Mouse (Mus musculus) kidney, embryonic 14.5 days (tissue): ENCODE data around the gene Ank3. TPM values are rescaled to one million over a fixed set of nuclear protein-coding genes. Genes with fewer than 3 reads are reported as not detected.

ENCODE experiments used
- ATAC-seq: fragments of 200-750 bp; cut with Nextera tagmentation; 2 replicates; pipeline ENCODE4 v1.8.0; 2017; ENCODE audit warnings: moderate number of reproducible peaks, mild to moderate bottlenecking, moderate TSS enrichment, moderate library complexity; ENCODE audit not compliant: low FRiP score, low TSS enrichment
- H3K27ac ChIP-seq: fragments of 300-500 bp; sonication (generic); 2 replicates; pipeline ENCODE4 v1.5.1; 2014; ENCODE audit warnings: low read depth, mild to moderate bottlenecking, low read length, moderate library complexity, mixed read lengths
- H3K27me3 ChIP-seq: fragments of 300-500 bp; sonication (generic); 2 replicates; pipeline ENCODE4 v1.6.1; 2014; ENCODE audit warnings: mild to moderate bottlenecking, low read length; ENCODE audit not compliant: control insufficient read depth, insufficient read depth
- H3K36me3 ChIP-seq: fragments of 300-500 bp; sonication (generic); 2 replicates; pipeline ENCODE4 v1.6.1; 2014; ENCODE audit warnings: low read length, mixed read lengths; ENCODE audit not compliant: control insufficient read depth, insufficient read depth
- H3K4me1 ChIP-seq: fragments of 300-500 bp; sonication (generic); 2 replicates; pipeline ENCODE4 v1.6.1; 2014; ENCODE audit warnings: low read length, mixed read lengths; ENCODE audit not compliant: control insufficient read depth, insufficient read depth
- H3K4me2 ChIP-seq: fragments of 300-500 bp; sonication (generic); replicated peaks from 2 replicates; pipeline ENCODE4 v1.6.1; 2014; ENCODE audit warnings: low read depth, mild to moderate bottlenecking, low read length
- H3K4me3 ChIP-seq: fragments of 300-500 bp; sonication (generic); 2 replicates; pipeline ENCODE4 v1.5.1; 2014; ENCODE audit warnings: mild to moderate bottlenecking, low read length
- H3K9ac ChIP-seq: fragments of 300-500 bp; sonication (generic); 2 replicates; pipeline ENCODE4 v1.6.1; 2014; ENCODE audit warnings: low read depth, mild to moderate bottlenecking, low read length, moderate library complexity
- H3K9me3 ChIP-seq: fragments of 300-500 bp; sonication (generic); 2 replicates; pipeline ENCODE4 v1.6.1; 2016; ENCODE audit warnings: low read length; ENCODE audit not compliant: control insufficient read depth
- WGBS: fragments of 180-500 bp; shearing (Covaris S2); extraction: QIAGEN DNeasy Blood & Tissue Kit; methylation state at CpG from one replicate; pipeline ENCODE4 v1.1.7; 2014; 5-methylcytosine and 5-hydroxymethylcytosine counted together
- polyA plus RNA-seq: library from polyadenylated mRNA; unstranded; fragments of >200 nt; fragmentation: Nextera tagmentation; extraction: Ambion mirVana; gene quantifications from 2 replicates; pipeline ENCODE4 v1.2.1, GENCODE M21; 2014

Ank3 gene
- polyA plus RNA-seq, 1 experiment from 2014 or later: 48.9 TPM

DNA sequence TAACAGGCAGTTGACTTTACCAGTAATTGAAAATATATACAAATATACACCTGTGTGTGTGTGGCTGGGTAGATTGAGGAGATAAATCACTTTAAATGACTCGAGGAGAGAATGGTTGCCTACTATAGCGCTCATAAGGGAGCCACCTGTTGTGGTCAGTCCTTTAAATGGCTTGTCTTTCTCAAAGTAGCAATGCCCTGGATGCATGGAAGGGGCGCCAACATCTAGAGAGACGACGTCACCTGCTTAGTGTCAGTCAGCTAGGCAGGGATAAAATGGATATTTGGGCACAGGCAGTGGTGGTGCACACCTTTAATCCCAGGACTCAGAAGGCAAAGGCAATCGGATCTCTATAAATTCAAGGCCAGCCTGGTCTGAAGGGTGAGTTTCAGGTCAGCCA, 29.3 kb upstream of the Ank3 start:
- no peaks in the 10 kb centered on the region for H3K4me1 ChIP-seq
- H3K4me2 ChIP-seq: no peak overlapping the region
- H3K27ac ChIP-seq: no peak overlapping the region
- H3K9me3 ChIP-seq: no peaks in the 10 kb centered on the region
- no peak overlapping the region for H3K9ac ChIP-seq
- H3K27me3 ChIP-seq: no peaks in the 10 kb centered on the region
- ATAC-seq: no peak
- H3K36me3 ChIP-seq: no peaks in the 10 kb centered on the region
- H3K4me3 ChIP-seq: no peak overlapping the region
- WGBS: 78% methylated on average over 6 of the region's 6 CpGs

DNA sequence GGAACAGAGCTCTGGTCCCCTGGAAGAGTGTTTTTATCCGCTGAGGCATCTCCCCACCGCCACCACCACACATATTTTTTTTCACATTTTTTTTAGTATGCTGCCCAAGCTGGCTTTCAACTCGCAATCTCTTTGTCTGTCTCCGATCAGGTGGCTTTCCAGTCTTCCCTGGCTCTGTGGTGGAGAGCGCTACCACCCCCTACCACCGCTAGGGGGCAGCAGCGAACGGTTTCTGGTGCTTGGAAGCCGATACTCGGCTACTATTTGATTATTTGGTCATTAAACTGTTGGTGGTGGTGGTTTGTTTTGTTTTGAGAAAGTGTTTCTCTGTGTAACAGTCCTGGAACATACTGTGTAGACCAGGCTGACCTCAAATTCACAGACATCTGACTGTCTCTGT, 27.1 kb upstream of the Ank3 start:
- Histone ChIP-seq H3K4me2 (no peak overlapping the region), H3K9me3 (no peaks in the 10 kb centered on the region), H3K4me1 (no peaks in the 10 kb centered on the region), H3K36me3 (no peaks in the 10 kb centered on the region), H3K9ac (no peak overlapping the region), H3K27ac (no peak overlapping the region), H3K4me3 (no peak overlapping the region), H3K27me3 (no peaks in the 10 kb centered on the region)
- 20% methylated on average over 10 of the region's 10 CpGs for WGBS
- no peak for ATAC-seq

DNA sequence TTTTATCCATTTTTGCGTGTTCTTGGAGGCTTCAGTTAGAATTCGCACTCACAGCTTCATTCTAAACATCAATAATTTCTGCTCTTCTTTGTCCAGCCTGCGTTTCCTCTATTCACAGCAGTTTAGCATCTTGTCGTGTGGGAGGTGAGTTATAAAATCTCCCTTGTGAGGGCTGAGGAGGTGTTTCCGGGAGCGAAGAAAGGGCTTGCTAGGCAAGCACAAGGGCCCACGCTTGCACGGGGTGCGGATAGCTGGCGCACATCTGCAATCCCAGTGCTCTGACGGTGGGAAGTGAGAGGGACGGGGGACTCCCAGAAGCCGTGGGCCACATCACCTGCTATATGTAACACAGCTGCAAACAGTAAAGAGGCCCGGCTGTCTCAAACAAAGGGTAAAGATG, 26.5 kb upstream of the Ank3 start:
- H3K4me3 ChIP-seq: no peak overlapping the region
- H3K9ac ChIP-seq: no peak overlapping the region
- no peaks in the 10 kb centered on the region for H3K36me3 ChIP-seq
- H3K9me3 ChIP-seq: no peaks in the 10 kb centered on the region
- H3K4me2 ChIP-seq: no peak overlapping the region
- WGBS: 54% methylated on average over 14 of the region's 14 CpGs
- no peak overlapping the region for H3K27ac ChIP-seq
- no peak for ATAC-seq
- H3K27me3 ChIP-seq: no peaks in the 10 kb centered on the region
- H3K4me1 ChIP-seq: no peaks in the 10 kb centered on the region

DNA sequence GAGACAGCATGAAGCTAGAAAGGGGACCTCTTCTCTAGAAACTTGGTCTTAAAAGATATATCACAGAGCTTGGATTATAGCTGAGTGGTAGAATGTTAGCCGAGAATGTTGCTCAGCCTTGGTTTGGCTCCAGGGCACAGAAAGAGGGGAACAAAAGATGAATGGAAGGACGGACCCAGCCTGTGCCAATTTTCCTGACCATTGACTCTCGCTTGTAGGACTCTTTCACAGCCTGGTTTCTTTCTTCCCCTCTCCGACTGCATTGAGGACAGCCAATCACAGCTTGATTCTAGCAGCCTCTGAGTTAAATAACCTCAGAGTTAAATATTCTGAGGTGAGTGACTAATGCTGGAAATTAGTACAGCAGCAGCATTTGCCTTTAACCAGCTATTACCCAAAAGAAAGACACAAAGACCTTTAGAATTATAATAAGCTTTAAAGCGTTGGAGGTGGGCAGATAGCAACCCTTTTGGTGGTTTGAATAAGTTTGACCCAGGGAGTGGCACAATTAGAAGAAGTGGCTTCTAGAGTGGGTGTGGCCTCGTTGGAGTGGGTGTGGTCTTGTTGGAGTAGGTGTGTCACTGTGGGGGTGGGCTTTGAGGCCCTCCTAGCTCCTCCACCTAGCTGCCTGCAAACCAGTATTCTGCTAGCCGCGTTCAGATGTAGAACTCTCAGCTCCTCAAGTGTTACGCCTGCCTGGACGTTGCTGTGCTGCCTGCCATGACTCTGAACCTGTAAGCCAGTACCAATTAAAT, 24.6 kb upstream of the Ank3 start:
- no peak overlapping the region for H3K4me2 ChIP-seq
- H3K27me3 ChIP-seq: no peaks in the 10 kb centered on the region
- no peak overlapping the region for H3K9ac ChIP-seq
- 69% methylated on average over 10 of the region's 10 CpGs for WGBS
- H3K9me3 ChIP-seq: peaks cover 2% of the 10 kb centered on the region; the same call in 1 of the 2 replicates
- H3K4me3 ChIP-seq: no peak overlapping the region
- H3K36me3 ChIP-seq: no peaks in the 10 kb centered on the region
- no peak overlapping the region for H3K27ac ChIP-seq
- no peaks in the 10 kb centered on the region for H3K4me1 ChIP-seq
- ATAC-seq: no peak

DNA sequence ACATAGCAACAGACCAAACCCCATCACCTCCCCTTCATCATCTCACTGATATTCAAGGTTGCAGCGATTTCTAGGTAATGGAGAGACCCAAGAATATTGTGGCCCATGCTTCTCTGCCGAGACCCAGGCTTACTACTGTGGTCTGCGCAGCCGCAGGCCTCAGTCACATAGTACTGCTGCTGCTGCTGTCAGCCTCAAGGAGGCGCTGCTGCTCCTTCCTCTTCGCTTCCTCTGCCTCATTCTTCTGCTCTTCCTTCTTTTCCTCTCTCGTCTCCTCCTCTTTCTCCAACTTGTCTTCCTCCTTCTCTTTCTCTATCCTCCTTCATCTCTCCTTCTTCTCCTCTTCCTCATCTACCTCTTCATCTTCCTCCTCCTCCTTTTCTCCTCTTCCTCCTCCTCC, 23.4 kb upstream of the Ank3 start:
- no peaks in the 10 kb centered on the region for H3K36me3 ChIP-seq
- H3K9ac ChIP-seq: no peak overlapping the region
- no peak overlapping the region for H3K4me3 ChIP-seq
- no peaks in the 10 kb centered on the region for H3K4me1 ChIP-seq
- no peaks in the 10 kb centered on the region for H3K27me3 ChIP-seq
- H3K27ac ChIP-seq: no peak overlapping the region
- H3K9me3 ChIP-seq: peaks cover 2% of the 10 kb centered on the region; the same call in 1 of the 2 replicates
- H3K4me2 ChIP-seq: no peak overlapping the region
- WGBS: 61% methylated on average over 7 of the region's 7 CpGs
- no peak for ATAC-seq

DNA sequence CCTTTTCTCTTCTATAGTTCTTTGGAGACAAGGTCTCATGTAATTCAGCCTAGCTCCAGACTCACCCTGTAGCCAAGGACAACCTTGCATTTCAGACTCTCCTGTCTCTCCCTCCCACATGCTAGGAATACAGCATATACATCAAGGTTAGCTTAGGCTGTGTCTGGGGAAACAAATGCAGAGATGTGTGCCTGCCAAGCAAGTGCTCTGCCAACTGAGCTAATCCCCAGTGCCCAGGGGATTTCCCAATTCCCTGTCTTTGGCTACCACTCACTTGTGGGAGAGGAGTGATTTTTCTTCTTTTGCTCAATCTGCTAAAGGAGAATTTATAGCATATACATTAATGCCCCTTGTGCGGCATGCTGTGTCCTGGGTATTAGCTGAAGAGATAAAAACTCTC, 15.4 kb upstream of the Ank3 start:
- Histone ChIP-seq H3K4me1 (no peaks in the 10 kb centered on the region), H3K36me3 (no peaks in the 10 kb centered on the region), H3K27ac (no peak overlapping the region), H3K9me3 (no peaks in the 10 kb centered on the region), H3K27me3 (no peaks in the 10 kb centered on the region), H3K4me3 (no peak overlapping the region), H3K4me2 (no peak overlapping the region), H3K9ac (no peak overlapping the region)
- 88% methylated on average over 1 of the region's 1 CpGs for WGBS
- ATAC-seq: no peak

DNA sequence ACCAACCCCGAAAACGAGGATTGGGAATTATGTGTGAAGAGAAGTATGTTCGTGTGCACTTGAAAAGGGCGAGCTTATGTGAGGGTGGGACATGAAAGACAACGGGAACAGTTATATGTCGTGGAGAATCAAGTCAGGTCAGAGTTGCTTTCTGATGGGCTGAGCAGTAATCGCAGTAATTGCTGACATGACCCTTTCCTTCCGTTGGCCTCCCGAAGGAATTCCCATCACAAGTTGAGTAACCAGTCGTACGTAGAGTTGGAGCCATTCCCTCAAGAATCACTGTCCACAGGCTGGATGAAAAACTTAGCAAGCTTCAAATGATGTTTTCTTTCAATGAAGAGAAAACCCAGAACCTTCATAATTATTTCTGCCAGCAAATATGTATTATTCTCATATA, 13.9 kb upstream of the Ank3 start:
- Histone ChIP-seq H3K36me3 (no peaks in the 10 kb centered on the region), H3K9ac (no peak overlapping the region), H3K27me3 (no peaks in the 10 kb centered on the region), H3K4me3 (no peak overlapping the region), H3K27ac (no peak overlapping the region), H3K9me3 (no peaks in the 10 kb centered on the region), H3K4me1 (no peaks in the 10 kb centered on the region), H3K4me2 (no peak overlapping the region)
- ATAC-seq: no peak
- WGBS: 74% methylated on average over 11 of the region's 11 CpGs

DNA sequence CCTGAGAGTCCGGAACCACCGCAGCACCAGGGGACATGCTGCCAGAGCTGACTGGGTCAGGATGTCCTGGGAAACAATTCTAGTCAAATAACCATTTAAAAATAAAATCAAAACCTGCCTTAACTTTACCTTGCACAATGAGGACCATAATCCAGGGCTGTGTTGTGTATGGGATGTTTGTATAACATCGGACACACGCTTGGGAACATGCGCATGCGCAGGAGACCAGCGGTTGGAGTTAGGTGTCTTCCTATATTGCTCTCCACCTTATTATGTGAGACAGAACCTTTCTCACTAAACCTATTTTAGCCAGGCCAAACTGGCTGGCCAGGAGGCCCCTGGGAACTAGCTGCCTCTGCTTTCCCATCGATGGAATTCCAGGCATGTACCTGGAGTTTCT, 13.4 kb upstream of the Ank3 start:
- no peaks in the 10 kb centered on the region for H3K4me1 ChIP-seq
- no peak overlapping the region for H3K9ac ChIP-seq
- no peaks in the 10 kb centered on the region for H3K36me3 ChIP-seq
- H3K27me3 ChIP-seq: no peaks in the 10 kb centered on the region
- H3K4me3 ChIP-seq: no peak overlapping the region
- no peak overlapping the region for H3K4me2 ChIP-seq
- no peaks in the 10 kb centered on the region for H3K9me3 ChIP-seq
- no peak overlapping the region for H3K27ac ChIP-seq
- no peak for ATAC-seq
- WGBS: 91% methylated on average over 8 of the region's 8 CpGs

DNA sequence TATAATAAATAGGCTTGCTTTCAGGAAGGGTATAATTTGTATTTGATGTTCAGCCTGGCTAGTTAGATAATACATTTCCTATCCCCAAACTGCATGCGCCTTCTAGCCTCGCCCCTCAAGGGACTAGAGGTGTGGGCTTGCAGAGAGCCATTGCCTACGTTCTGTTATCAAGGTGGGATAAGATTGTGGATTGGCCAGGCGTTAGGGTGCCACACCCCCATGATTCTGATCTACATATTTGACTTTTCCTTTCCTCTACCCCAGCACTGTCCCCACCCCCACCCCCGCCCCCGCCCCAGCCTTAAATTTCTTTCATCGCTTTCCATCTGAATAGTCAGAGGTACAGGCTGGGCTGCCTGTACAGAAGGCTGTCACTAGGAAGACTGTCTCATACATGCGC, 11.8 kb upstream of the Ank3 start:
- Histone ChIP-seq H3K27ac (no peak overlapping the region), H3K4me1 (no peaks in the 10 kb centered on the region), H3K27me3 (no peaks in the 10 kb centered on the region), H3K4me2 (no peak overlapping the region), H3K36me3 (no peaks in the 10 kb centered on the region), H3K9me3 (no peaks in the 10 kb centered on the region), H3K9ac (no peak overlapping the region), H3K4me3 (no peak overlapping the region)
- WGBS: 77% methylated on average over 8 of the region's 8 CpGs
- no peak for ATAC-seq
